Mouse (Mus musculus): ENCODE data around the gene Myct1. TPM values are rescaled to one million over a fixed set of nuclear protein-coding genes. Genes with fewer than 3 reads are reported as not detected.

Myct1 gene
- polyA plus RNA-seq (2017; shearing (Covaris generic)): not detected

DNA sequence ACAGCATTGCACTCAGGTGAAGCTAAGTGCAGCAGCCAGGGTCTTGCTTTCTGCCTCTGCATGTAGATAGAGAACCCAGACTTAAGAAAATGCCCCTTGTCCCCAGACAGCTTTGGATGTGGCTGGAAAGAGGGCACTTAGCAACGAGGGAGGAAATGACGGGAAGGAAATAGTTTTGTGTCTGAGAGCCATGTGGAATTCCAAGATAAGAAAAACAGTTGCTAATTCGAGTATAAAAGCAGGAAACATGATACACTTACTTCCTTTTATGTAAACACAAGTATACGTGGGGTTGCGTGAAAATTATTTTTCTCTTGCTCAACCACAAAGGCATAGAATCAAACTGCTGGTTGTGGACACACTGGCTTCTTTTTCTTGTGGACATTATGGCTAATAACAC is at the start of gene Myct1:
Gene Myct1 (plus strand): TSS at position 312 of the 400 bp plus-strand sequence.

GRCm38 (mm10) chr10:5551382-5551781 is 42.2 kb upstream of the Myct1 start, which contains the start of gene Syne1:
TSS of gene Syne1 (minus strand) at chr10:5551482.

GRCm38 (mm10) chr10:5639112-5639511 is 45.5 kb downstream of the Myct1 start, which contains the start of gene Vip:
TSS of gene Vip (plus strand) at chr10:5639218.

Other genes starting within 250 kb of the Myct1 start
- gene Syne1, start 42.3 kb upstream of the Myct1 start, polyA plus RNA-seq (2017; shearing (Covaris generic)): 32.4 TPM
- not detected for gene Vip, start 45.4 kb downstream of the Myct1 start, polyA plus RNA-seq (2017; shearing (Covaris generic))
- 17.7 TPM for gene Fbxo5, start 211.8 kb downstream of the Myct1 start, polyA plus RNA-seq (2017; shearing (Covaris generic))
- gene Mtrf1l, start 230.1 kb downstream of the Myct1 start, polyA plus RNA-seq (2017; shearing (Covaris generic)): 4.9 TPM

All from CD4-positive, CD25-positive, alpha-beta regulatory T cell, adult 9 weeks (primary cell).